Mouse (Mus musculus) c-Kit-negative CD71-positive TER-119-positive erythroid progenitor cells, embryonic 14.5 days (primary cell): ENCODE data around the gene Sin3b.

Source experiments
- DNase-seq: peaks from one replicate; pipeline ENCODE4 v3.0.0-alpha.2; 2013; ENCODE audit warnings: low read depth, low spot score

Sin3b gene

GRCm38 (mm10) chr8:72753781-72754180 lies 30.7 kb downstream of the Sin3b start:
- DNase-seq = no peak

DNA sequence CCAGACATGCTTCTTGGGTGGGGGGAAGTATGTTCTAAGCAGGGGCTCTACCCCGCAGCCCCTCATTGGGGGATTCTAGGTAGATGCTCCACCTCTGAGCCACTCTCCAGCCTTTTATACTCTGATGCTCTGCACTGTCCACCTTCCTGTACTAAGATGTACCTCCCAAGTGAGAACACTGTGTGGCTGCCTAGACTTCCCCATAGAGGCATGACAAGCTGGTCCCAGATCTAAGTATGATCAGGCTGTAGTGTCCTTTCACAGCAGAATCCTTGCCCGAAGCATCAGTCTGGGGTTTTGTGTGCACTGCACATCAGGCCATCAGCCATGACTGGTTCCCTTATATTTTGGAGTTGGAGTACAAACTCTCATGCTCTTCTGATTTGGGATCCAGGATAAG lies 32.9 kb downstream of the Sin3b start:
- no peak for DNase-seq

DNA sequence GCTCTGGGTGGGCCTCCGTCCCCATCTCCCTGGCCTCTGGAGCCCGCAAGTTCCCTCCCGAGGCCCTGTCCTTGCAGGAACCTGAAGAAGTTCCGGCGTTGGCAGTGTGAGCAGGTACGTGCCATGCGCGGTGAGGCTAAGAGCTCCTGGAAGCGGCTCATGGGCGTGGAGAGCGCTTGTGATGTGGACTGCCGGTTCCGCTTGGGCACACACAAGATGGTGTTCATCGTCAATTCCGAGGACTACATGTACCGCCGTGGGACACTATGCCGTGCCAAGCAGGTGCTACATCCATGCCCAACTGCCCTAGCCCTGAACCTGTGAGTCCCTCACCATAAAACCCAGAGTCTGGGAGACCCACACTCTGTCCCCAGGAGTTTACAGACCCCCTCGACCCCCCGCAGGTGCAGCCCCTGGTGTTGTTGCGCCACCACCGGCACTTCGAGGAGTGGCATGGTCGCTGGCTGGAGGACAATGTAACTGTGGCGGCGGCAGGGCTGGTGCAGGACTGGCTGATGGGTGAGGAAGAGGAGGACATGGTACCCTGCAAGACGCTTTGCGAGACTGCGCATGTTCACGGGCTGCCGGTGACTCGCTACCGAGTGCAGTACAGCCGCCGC lies 33.8 kb downstream of the Sin3b start:
- DNase-seq = no peak

GRCm38 (mm10) chr8:72757426-72758195 lies 34.5 kb downstream of the Sin3b start:
- no peak for DNase-seq

- no peak for DNase-seq
Measured at GRCm38 (mm10) chr8:72758310-72758709, 35.2 kb downstream of the Sin3b start.

- no peak for DNase-seq
Measured at GRCm38 (mm10) chr8:72760216-72760615, 37.1 kb downstream of the Sin3b start.

- DNase-seq = no peak
Measured at GRCm38 (mm10) chr8:72761322-72762051, 38.4 kb downstream of the Sin3b start, which contains the start of gene F2rl3. F2rl3 (plus strand) TSS chr8:72761880.

DNA sequence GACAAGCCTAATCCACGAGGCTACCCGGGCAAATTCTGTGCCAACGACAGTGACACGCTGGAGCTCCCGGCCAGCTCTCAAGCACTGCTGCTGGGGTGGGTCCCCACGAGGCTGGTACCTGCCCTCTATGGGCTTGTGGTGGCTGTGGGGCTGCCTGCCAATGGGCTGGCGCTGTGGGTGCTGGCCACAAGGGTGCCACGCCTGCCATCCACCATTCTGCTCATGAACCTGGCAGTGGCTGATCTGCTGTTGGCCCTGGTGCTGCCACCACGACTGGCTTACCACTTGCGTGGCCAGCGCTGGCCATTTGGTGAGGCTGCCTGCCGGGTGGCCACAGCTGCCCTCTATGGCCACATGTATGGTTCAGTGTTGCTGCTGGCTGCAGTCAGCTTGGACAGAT lies 39.2 kb downstream of the Sin3b start:
- no peak for DNase-seq

GRCm38 (mm10) chr8:72765696-72766095 lies 42.6 kb downstream of the Sin3b start:
- DNase-seq = no peak

GRCm38 (mm10) chr8:72766777-72767176 lies 43.7 kb downstream of the Sin3b start:
- no peak for DNase-seq

GRCm38 (mm10) chr8:72777797-72778196 lies 54.7 kb downstream of the Sin3b start:
- DNase-seq = no peak

GRCm38 (mm10) chr8:72780644-72781043 lies 57.6 kb downstream of the Sin3b start:
- no peak for DNase-seq

GRCm38 (mm10) chr8:72801583-72801982 lies 78.5 kb downstream of the Sin3b start:
- DNase-seq = no peak
